Mouse (Mus musculus) megakaryocyte, embryonic 14.5 days (primary cell): Measurements from ENCODE around the gene Tespa1.

Source experiments
- FLI1 ChIP-seq: IDR thresholded peaks from 2 replicates; pipeline ENCODE4 v1.6.1; 2012; ENCODE audit warnings: low read length, inconsistent platforms, mixed read lengths
- GATA1 ChIP-seq: IDR thresholded peaks from 3 replicates; pipeline ENCODE4 v1.6.1; 2012; ENCODE audit warnings: mixed read lengths, low read length, inconsistent platforms, borderline replicate concordance

DNA sequence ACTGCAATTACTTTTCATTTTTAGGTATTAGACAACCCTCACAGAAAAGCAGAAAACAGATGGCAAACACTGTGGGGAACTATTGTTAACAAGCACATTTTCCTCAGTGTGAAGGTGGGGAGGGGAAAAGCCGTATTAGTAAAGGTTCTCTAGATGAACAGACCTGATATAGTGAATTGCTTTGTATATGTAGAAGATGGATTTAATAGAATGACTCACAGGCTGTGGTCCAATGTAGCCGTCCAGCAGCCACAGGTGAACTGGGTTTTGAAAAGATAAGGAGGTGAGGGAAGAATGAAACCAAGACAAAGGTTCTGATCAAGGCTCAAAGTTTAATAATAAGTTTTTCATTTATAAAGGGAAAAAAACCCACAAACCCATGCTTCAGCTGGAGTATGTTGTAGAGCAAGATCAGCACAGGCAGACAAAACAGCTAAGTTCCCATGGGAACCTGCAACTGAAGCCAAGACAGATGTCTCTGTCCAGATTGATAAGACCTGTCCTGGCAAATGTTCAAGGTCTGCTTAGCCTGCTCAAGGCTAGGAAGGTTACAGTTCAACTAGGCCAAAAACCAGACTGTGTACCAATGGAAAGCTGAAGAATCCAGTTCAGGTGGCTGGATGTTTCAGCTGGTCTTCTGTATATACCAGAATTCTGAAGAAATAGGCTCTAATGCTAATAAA lies 50.0 kb downstream of the Tespa1 start:
- no peak for TF ChIP-seq GATA1
- no peak for TF ChIP-seq FLI1
